Mouse (Mus musculus) megakaryocyte, embryonic 14.5 days (primary cell): ENCODE measurements at regions not wholly inside any gene's neighbourhood (a gene's known extent, or its start where the extent isn't known, plus 50 kb on each side); places are given as distances from the start of the nearest gene placed in this dataset.

Source experiments
- FLI1 ChIP-seq: IDR thresholded peaks from 2 replicates; pipeline ENCODE4 v1.6.1; 2012; ENCODE audit warnings: low read length, inconsistent platforms, mixed read lengths
- GATA1 ChIP-seq: IDR thresholded peaks from 3 replicates; pipeline ENCODE4 v1.6.1; 2012; ENCODE audit warnings: mixed read lengths, low read length, inconsistent platforms, borderline replicate concordance

DNA sequence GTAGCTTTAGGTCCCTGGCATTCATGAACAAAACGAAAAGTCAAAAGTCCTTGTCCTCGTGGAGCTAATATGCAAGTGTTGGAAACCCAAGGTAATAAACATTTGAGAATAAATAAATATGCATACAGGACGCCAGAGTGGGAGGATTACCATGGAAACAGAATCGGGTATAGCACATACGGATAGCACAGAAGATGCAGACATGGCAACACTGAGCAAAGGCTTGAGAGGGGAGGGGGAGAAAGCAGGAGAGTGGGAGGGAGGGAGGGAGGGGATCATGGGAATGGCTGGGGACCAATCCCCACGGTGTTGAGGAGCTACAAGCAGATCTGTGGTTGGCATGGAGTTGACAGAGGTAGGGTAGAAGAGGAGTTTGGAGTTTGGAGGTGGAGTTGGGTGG, 226.0 kb upstream of the Six2 start:
- TF ChIP-seq GATA1: no peak
- no peak for TF ChIP-seq FLI1
